22 mouse cellular contexts compared by ENCODE assay signal in genomic region chr8:75198988-75199765, GRCm38 (mm10). TPM values are rescaled to one million over a fixed set of nuclear protein-coding genes. Genes with fewer than 3 reads are reported as not detected.
DNase-seq lines count a peak whose midpoint lies in the region; ATAC-seq and TF ChIP-seq lines count a peak whose summit lies in the region.
"Had no signal": no experiment of that assay in that cellular context is flagged by ENCODE, and none has a peak within 500 bp of the region (broad histone marks: within the 10 kb centered on the region; RNA-seq: fewer than 3 reads in every experiment).

No protein-coding gene starts in this region.

- H3K9ac ChIP-seq in heart, adult 2 months (ENCODE audit: low read depth, low read length), result no peak overlapping the region
- no peak overlapping the region for H3K9ac ChIP-seq in midbrain, embryonic 14.5 days (replicated peaks; ENCODE audit: low read length)
- H3K9ac ChIP-seq in midbrain, embryonic 11.5 days (ENCODE audit: low read length), result no peak overlapping the region
- H3K9ac ChIP-seq in midbrain, embryonic 16.5 days (ENCODE audit: low read depth, low read length), result no peak overlapping the region
- H3K9ac ChIP-seq: heart, embryonic 15.5 days; kidney, embryonic 15.5 days; limb, embryonic 13.5 days; liver, embryonic 14.5 days; midbrain, embryonic 12.5 days; neural tube, embryonic 12.5 days had no signal

- WGBS in heart, adult 2 months, result 67% methylated on average over 5 of the region's 5 CpGs
- 67% methylated on average over 5 of the region's 5 CpGs for WGBS in midbrain, embryonic 14.5 days
- 71% methylated on average over 5 of the region's 5 CpGs for WGBS in midbrain, embryonic 11.5 days
- 50% methylated on average over 5 of the region's 5 CpGs for WGBS in midbrain, embryonic 16.5 days

- no peaks in the 10 kb centered on the region for H3K79me2 ChIP-seq in heart, adult 2 months (replicated peaks; ENCODE audit: control insufficient read depth, insufficient read depth, low read length)

- H3K4me1 ChIP-seq in heart, adult 2 months (ENCODE audit: control insufficient read depth, insufficient read depth, low read length), result peaks cover 6% of the 10 kb centered on the region
- peaks cover 5% of the 10 kb centered on the region for H3K4me1 ChIP-seq in midbrain, embryonic 14.5 days (ENCODE audit: control insufficient read depth, insufficient read depth, low read length)
- no peaks in the 10 kb centered on the region for H3K4me1 ChIP-seq in midbrain, embryonic 11.5 days (ENCODE audit: control insufficient read depth, insufficient read depth, low read length)
- H3K4me1 ChIP-seq in midbrain, embryonic 16.5 days (ENCODE audit: control insufficient read depth, insufficient read depth, low read length), result peaks cover 12% of the 10 kb centered on the region
- H3K4me1 ChIP-seq: limb, embryonic 13.5 days; midbrain, embryonic 12.5 days; neural tube, embryonic 12.5 days had no signal

- peak overlapping the region; percentile 20 for H3K27ac ChIP-seq in heart, adult 2 months
- 0 out of 2 replicates have a peak overlapping the region, but pooled peaks have one; percentile 2 for H3K27ac ChIP-seq in midbrain, embryonic 14.5 days (replicated peaks; ENCODE audit: low read depth, low read length)
- H3K27ac ChIP-seq in midbrain, embryonic 11.5 days (ENCODE audit: low read depth, low read length), result no peak overlapping the region
- peak overlapping the region; percentile 43 for H3K27ac ChIP-seq in midbrain, embryonic 16.5 days (ENCODE audit: low read length)
- H3K27ac ChIP-seq: heart, embryonic 15.5 days; kidney, embryonic 15.5 days; limb, embryonic 13.5 days; liver, embryonic 14.5 days; macrophage; midbrain, embryonic 12.5 days; neural tube, embryonic 12.5 days had no signal

- no peak for DNase-seq in heart, adult 2 months
- no peak for DNase-seq in heart, postnatal 10 days
- DNase-seq in midbrain, embryonic 14.5 days, result peak; percentile 50
- DNase-seq in midbrain, embryonic 11.5 days (ENCODE audit: low spot score, missing footprints), result no peak
- peak; percentile 54 for DNase-seq in brain, embryonic 14.5 days (ENCODE audit: low read depth)
- DNase-seq in ovary, adult 18-20 months (ENCODE audit: low spot score), result no peak
- DNase-seq in cerebellum, postnatal 4 days (ENCODE audit: low spot score in 2 of 2), result no peak
- DNase-seq: adrenal gland, postnatal 10 days; cerebellum, postnatal 25 days; gastrocnemius, postnatal 14 days; right cerebral cortex, postnatal 14 days; thymus, postnatal 36 days had no signal

- no peak for TF ChIP-seq EP300 in heart, adult 2 months (IDR thresholded peaks at IDR 0.05; ENCODE audit: insufficient read depth, low read depth, low read length)

- H3K4me3 ChIP-seq in heart, adult 2 months, result no peak overlapping the region
- no peak overlapping the region for H3K4me3 ChIP-seq in midbrain, embryonic 14.5 days (replicated peaks; ENCODE audit: low read depth, low read length)
- H3K4me3 ChIP-seq in midbrain, embryonic 11.5 days (ENCODE audit: low read depth, low read length), result no peak overlapping the region
- H3K4me3 ChIP-seq in midbrain, embryonic 16.5 days (ENCODE audit: low read depth, low read length), result no peak overlapping the region
- H3K4me3 ChIP-seq: heart, embryonic 15.5 days; kidney, embryonic 15.5 days; limb, embryonic 13.5 days; midbrain, embryonic 12.5 days; neural tube, embryonic 12.5 days had no signal

- no peak for TF ChIP-seq CTCF in heart, adult 2 months (IDR thresholded peaks at IDR 0.05)
- TF ChIP-seq CTCF in brain, embryonic 14.5 days (IDR thresholded peaks at IDR 0.05; ENCODE audit: borderline replicate concordance, extremely low read depth, insufficient read depth, insufficient read length), result no peak

- no peak; the same call in 1 of the 2 replicates for ATAC-seq in midbrain, embryonic 14.5 days (ENCODE audit: low FRiP score, low TSS enrichment)
- ATAC-seq in midbrain, embryonic 11.5 days (ENCODE audit: low FRiP score), result no peak
- peak; percentile 87 for ATAC-seq in midbrain, embryonic 16.5 days
- ATAC-seq: intestine, postnatal 0 days had no signal

- intact Hi-C loops in heart, adult 2 months (cut with DNase I), result no loop called here
- intact Hi-C loops in heart, postnatal 10 days (cut with DNase I), result no loop called here

- no peak for TF ChIP-seq POLR2A in heart, adult 2 months (IDR thresholded peaks at IDR 0.05; ENCODE audit: insufficient read depth, low read depth, low read length)
- TF ChIP-seq POLR2A in brain, embryonic 14.5 days (IDR thresholded peaks at IDR 0.05; ENCODE audit: borderline replicate concordance, extremely low read depth, insufficient read depth, insufficient read length, poor library complexity, severe bottlenecking), result no peak

- no peaks in the 10 kb centered on the region for H3K9me3 ChIP-seq in midbrain, embryonic 14.5 days (ENCODE audit: control insufficient read depth, low read length)
- no peaks in the 10 kb centered on the region for H3K9me3 ChIP-seq in midbrain, embryonic 11.5 days (ENCODE audit: control insufficient read depth, low read length)
- H3K9me3 ChIP-seq in midbrain, embryonic 16.5 days (replicated peaks; ENCODE audit: control insufficient read depth, low read length, poor library complexity, severe bottlenecking), result no peaks in the 10 kb centered on the region
- H3K9me3 ChIP-seq: heart, embryonic 15.5 days; kidney, embryonic 15.5 days; limb, embryonic 13.5 days; midbrain, embryonic 12.5 days; neural tube, embryonic 12.5 days had no signal

- no peaks in the 10 kb centered on the region for H3K27me3 ChIP-seq in heart, adult 2 months (ENCODE audit: control insufficient read depth, insufficient read depth, low read length)
- H3K27me3 ChIP-seq in midbrain, embryonic 14.5 days (ENCODE audit: control insufficient read depth, insufficient read depth, low read length), result no peaks in the 10 kb centered on the region
- no peaks in the 10 kb centered on the region for H3K27me3 ChIP-seq in midbrain, embryonic 11.5 days (ENCODE audit: control insufficient read depth, insufficient read depth, low read length)
- H3K27me3 ChIP-seq in midbrain, embryonic 16.5 days (ENCODE audit: control insufficient read depth, insufficient read depth, low read depth, low read length), result no peaks in the 10 kb centered on the region
- H3K27me3 ChIP-seq: kidney, embryonic 15.5 days; midbrain, embryonic 12.5 days; neural tube, embryonic 12.5 days had no signal

- H3K36me3 ChIP-seq in heart, adult 2 months (ENCODE audit: control insufficient read depth, insufficient read depth, low read length), result no peaks in the 10 kb centered on the region
- H3K36me3 ChIP-seq in midbrain, embryonic 14.5 days (ENCODE audit: control insufficient read depth, insufficient read depth, low read length), result no peaks in the 10 kb centered on the region
- H3K36me3 ChIP-seq in midbrain, embryonic 11.5 days (ENCODE audit: control insufficient read depth, insufficient read depth, low read length), result no peaks in the 10 kb centered on the region
- H3K36me3 ChIP-seq in midbrain, embryonic 16.5 days (ENCODE audit: control insufficient read depth, insufficient read depth, low read length), result no peaks in the 10 kb centered on the region
- H3K36me3 ChIP-seq: heart, embryonic 15.5 days; kidney, embryonic 15.5 days; limb, embryonic 13.5 days; midbrain, embryonic 12.5 days; neural tube, embryonic 12.5 days had no signal

- no peak overlapping the region for H3K4me2 ChIP-seq in midbrain, embryonic 14.5 days (ENCODE audit: low read length)
- no peak overlapping the region for H3K4me2 ChIP-seq in midbrain, embryonic 11.5 days
- no peak overlapping the region for H3K4me2 ChIP-seq in midbrain, embryonic 16.5 days (ENCODE audit: low read length)
- H3K4me2 ChIP-seq: heart, embryonic 15.5 days; kidney, embryonic 15.5 days; limb, embryonic 13.5 days; midbrain, embryonic 12.5 days; neural tube, embryonic 12.5 days had no signal

RNA-seq across cellular contexts. Expression of gene Rasd2, which starts 14.6 kb away (rescaled TPM):
- 1 to 10 TPM; 3.7 to 5.6 TPM for total RNA-seq in heart, adult 2 months (2021)
- polyA plus RNA-seq in heart, adult 2 months (2012; rRNA removed), result 2.8 and 2.9 TPM in 2 replicates
- total RNA-seq in heart, postnatal 10 days (2021), result 1 to 10 TPM; 2.4 to 3.5 TPM
- 1.9 and 2.4 TPM in 2 replicates for polyA plus RNA-seq in midbrain, embryonic 14.5 days (2014; fragmentation: Nextera tagmentation; extraction: Ambion mirVana)
- polyA plus RNA-seq in midbrain, embryonic 11.5 days (2014; fragmentation: Nextera tagmentation; extraction: Ambion mirVana), result 0.12 TPM in 2 replicates
- 0.78 and 2.9 TPM in 2 replicates for polyA plus RNA-seq in brain, embryonic 14.5 days (2012; rRNA removed)
- polyA plus RNA-seq in midbrain, embryonic 16.5 days (2015; fragmentation: Nextera tagmentation; extraction: Ambion mirVana), result 3.9 and 4.7 TPM in 2 replicates
- polyA plus RNA-seq: C2C12; liver, embryonic 14.5 days had no signal

Comparison
In these comparisons a context has a peak if more than half of its experiments do, and no peak if none do; other contexts are left out.
1. DNase-seq: peak in midbrain, embryonic 14.5 days (single experiment) and brain, embryonic 14.5 days (single experiment); none in heart, adult 2 months (0 of 2), heart, postnatal 10 days (0 of 2), midbrain, embryonic 11.5 days (single experiment), ovary, adult 18-20 months (single experiment) and cerebellum, postnatal 4 days (0 of 2).